Mouse (Mus musculus) G1E (cell line): ENCODE measurements around the gene Abcg1. TPM values are rescaled to one million over a fixed set of nuclear protein-coding genes. Genes with fewer than 3 reads are reported as not detected.

Experiments
- ATAC-seq: 2 replicates; pipeline ENCODE4 v1.8.0; 2016; ENCODE audit warnings: mild to moderate bottlenecking; ENCODE audit not compliant: insufficient number of reproducible peaks, poor library complexity, low FRiP score, severe bottlenecking; ENCODE audit errors: extremely low read depth
- DNase-seq: peaks from one replicate; pipeline ENCODE4 v3.0.0; 2012; ENCODE audit warnings: low spot score
- H3K27me3 ChIP-seq: 2 replicates; pipeline ENCODE4 v1.6.1; 2012; ENCODE audit warnings: mild to moderate bottlenecking, low read length, inconsistent platforms; ENCODE audit not compliant: insufficient read depth
- H3K36me3 ChIP-seq: replicated peaks from 2 replicates; pipeline ENCODE3; 2012; ENCODE audit warnings: mild to moderate bottlenecking, inconsistent platforms
- H3K4me1 ChIP-seq: 2 replicates; pipeline ENCODE4 v1.6.1; 2012; ENCODE audit warnings: low read depth, low read length, inconsistent platforms, mixed read lengths; ENCODE audit not compliant: insufficient read depth
- H3K4me3 ChIP-seq: 2 replicates; pipeline ENCODE4 v1.5.1; 2012; ENCODE audit warnings: low read depth, mild to moderate bottlenecking, inconsistent platforms, low read length, moderate library complexity, mixed read lengths
- H3K9me3 ChIP-seq: replicated peaks from 2 replicates; pipeline ENCODE4 v1.6.1; 2012; ENCODE audit warnings: inconsistent platforms
- CTCF ChIP-seq: IDR thresholded peaks from 2 replicates; pipeline ENCODE4 v1.5.1; 2012; ENCODE audit warnings: low read depth, low read length, inconsistent platforms, mixed read lengths
- GATA1 ChIP-seq: IDR thresholded peaks from 2 replicates; pipeline ENCODE4 v1.6.1; 2012; ENCODE audit warnings: borderline replicate concordance, low read length, inconsistent platforms, mixed read lengths
- GATA2 ChIP-seq: IDR thresholded peaks from 2 replicates; pipeline ENCODE4 v1.6.1; 2012; ENCODE audit warnings: low read depth, low read length, inconsistent platforms, borderline replicate concordance
- POLR2AphosphoS5 ChIP-seq: IDR thresholded peaks from 2 replicates; pipeline ENCODE4 v1.6.1; 2012; ENCODE audit warnings: low read depth, low read length, inconsistent platforms; ENCODE audit not compliant: insufficient replicate concordance
- TAL1 ChIP-seq: conservative IDR thresholded peaks from 2 replicates; pipeline ENCODE4 v1.6.1; 2012; ENCODE audit warnings: low read depth, low read length, inconsistent platforms, mixed read lengths
- polyA plus RNA-seq: library from polyadenylated mRNA; stranded (reverse); fragments of >175 nt; gene quantifications from 2 replicates; pipeline ENCODE4 v1.2.3, GENCODE M21; 2012
- total RNA-seq, 2 experiments: library from RNA; stranded (forward) in 1 of 2; stranded (reverse) in 1 of 2; fragments of 200-1000 nt in 1 of 2; fragments of >200 nt in 1 of 2; fragmentation: Nextera tagmentation in 1 of 2; gene quantifications; 2 replicates each; pipeline ENCODE4 v1.2.3; 2014 to 2017

The Abcg1 gene
- total and polyA plus RNA-seq, 3 experiments = 0.05 TPM; not detected in 2

- TF ChIP-seq GATA1 = no peak
- no peak for TF ChIP-seq CTCF
- no peak for TF ChIP-seq GATA2
- TF ChIP-seq TAL1 = no peak
- TF ChIP-seq POLR2AphosphoS5 = no peak
Measured at GRCm38 (mm10) chr17:31029407-31029806, 28.1 kb upstream of the Abcg1 start.

GRCm38 (mm10) chr17:31032341-31032740 lies 25.1 kb upstream of the Abcg1 start:
- no peak overlapping the region for H3K4me3 ChIP-seq
- no peaks in the 10 kb centered on the region for H3K4me1 ChIP-seq
- H3K36me3 ChIP-seq = no peaks in the 10 kb centered on the region
- no peak for ATAC-seq
- peaks cover 76% of the 10 kb centered on the region for H3K9me3 ChIP-seq
- DNase-seq = no peak
- no peaks in the 10 kb centered on the region for H3K27me3 ChIP-seq
- TF ChIP-seq GATA2 = no peak
- TF ChIP-seq CTCF = no peak
- TF ChIP-seq GATA1 = no peak
- TF ChIP-seq POLR2AphosphoS5 = no peak
- TF ChIP-seq TAL1 = no peak

More at GRCm38 (mm10) chr17:31029407-31029806, 28.1 kb upstream of the Abcg1 start:
- Histone ChIP-seq H3K27me3 (no peaks in the 10 kb centered on the region), H3K9me3 (peaks cover 70% of the 10 kb centered on the region), H3K36me3 (no peaks in the 10 kb centered on the region), H3K4me3 (no peak overlapping the region), H3K4me1 (no peaks in the 10 kb centered on the region)
- ATAC-seq (no peak), DNase-seq (no peak)

GRCm38 (mm10) chr17:31033251-31033650 lies 24.2 kb upstream of the Abcg1 start:
- ATAC-seq (no peak), DNase-seq (no peak)
- H3K4me3 ChIP-seq = no peak overlapping the region
- H3K27me3 ChIP-seq = no peaks in the 10 kb centered on the region
- TF ChIP-seq GATA1 = no peak
- TF ChIP-seq TAL1 = no peak
- no peak for TF ChIP-seq CTCF
- TF ChIP-seq POLR2AphosphoS5 = no peak
- no peak for TF ChIP-seq GATA2
- no peaks in the 10 kb centered on the region for H3K36me3 ChIP-seq
- peaks cover 77% of the 10 kb centered on the region for H3K9me3 ChIP-seq
- no peaks in the 10 kb centered on the region for H3K4me1 ChIP-seq

- ATAC-seq (no peak), DNase-seq (no peak)
- Histone ChIP-seq H3K9me3 (peaks cover 75% of the 10 kb centered on the region), H3K4me3 (no peak overlapping the region), H3K4me1 (no peaks in the 10 kb centered on the region), H3K27me3 (no peaks in the 10 kb centered on the region), H3K36me3 (no peaks in the 10 kb centered on the region)
- no peak for TF ChIP-seq GATA1
- TF ChIP-seq TAL1 = no peak
- TF ChIP-seq GATA2 = no peak
- TF ChIP-seq POLR2AphosphoS5 = no peak
- no peak for TF ChIP-seq CTCF
Measured at GRCm38 (mm10) chr17:31034165-31034564, 23.3 kb upstream of the Abcg1 start.

- H3K4me1 ChIP-seq = no peaks in the 10 kb centered on the region
- no peak for DNase-seq
Measured at GRCm38 (mm10) chr17:31034674-31035356, 22.7 kb upstream of the Abcg1 start.

GRCm38 (mm10) chr17:31036168-31036876 lies 21.2 kb upstream of the Abcg1 start:
- no peaks in the 10 kb centered on the region for H3K36me3 ChIP-seq
- no peak for DNase-seq
- TF ChIP-seq GATA2 (no peak), CTCF (no peak), TAL1 (no peak), POLR2AphosphoS5 (no peak), GATA1 (no peak)
- no peaks in the 10 kb centered on the region for H3K4me1 ChIP-seq
- no peak for ATAC-seq
- peaks cover 70% of the 10 kb centered on the region for H3K9me3 ChIP-seq
- H3K27me3 ChIP-seq = no peaks in the 10 kb centered on the region
- H3K4me3 ChIP-seq = no peak overlapping the region

More at GRCm38 (mm10) chr17:31034674-31035356, 22.7 kb upstream of the Abcg1 start:
- Histone ChIP-seq H3K36me3 (no peaks in the 10 kb centered on the region), H3K4me3 (no peak overlapping the region), H3K9me3 (peaks cover 75% of the 10 kb centered on the region), H3K27me3 (no peaks in the 10 kb centered on the region)
- TF ChIP-seq POLR2AphosphoS5 (no peak), GATA1 (no peak), TAL1 (no peak), GATA2 (no peak), CTCF (no peak)
- ATAC-seq = no peak
